Comparison of ENCODE assay signal across 14 mouse cellular contexts in the genomic region with DNA sequence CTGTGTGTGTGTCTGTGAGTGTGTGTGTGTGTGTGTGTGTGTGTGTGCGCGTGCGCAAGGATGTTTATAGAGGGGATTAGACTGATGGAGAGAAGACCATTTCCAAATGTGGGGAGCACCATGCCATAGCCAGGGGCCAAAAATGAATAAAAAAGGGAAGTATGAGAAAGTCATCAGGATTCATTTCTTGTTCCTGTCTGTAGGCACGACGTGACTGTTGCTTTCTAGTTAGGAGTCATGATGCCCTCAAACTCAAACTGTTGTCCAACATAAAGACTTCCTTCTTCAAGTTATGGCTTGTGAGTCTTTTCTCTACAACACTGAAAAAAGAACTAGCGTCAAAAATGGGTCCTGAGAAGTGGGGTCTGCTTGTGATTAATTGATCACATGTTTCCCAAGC.
"Had no signal": no experiment of that assay in that cellular context is flagged by ENCODE, and none has a peak within 500 bp of the region (broad histone marks: within the 10 kb centered on the region; RNA-seq: fewer than 3 reads in every experiment).

No protein-coding gene starts in this region.

- ATAC-seq: forebrain, embryonic 13.5 days; forebrain, embryonic 14.5 days; forebrain, embryonic 15.5 days; forebrain, embryonic 16.5 days; forebrain, postnatal 0 days had no signal

- DNase-seq: embryo, embryonic 11 days; gastrocnemius, adult 2 months; gastrocnemius, postnatal 10 days; gastrocnemius, postnatal 14 days; gastrocnemius, postnatal 25 days; gastrocnemius, postnatal 36 days; heart, adult 11 months; heart, adult 18-20 months; heart, adult 2 months had no signal
